Mouse (Mus musculus) myocyte (in vitro differentiated cells): ENCODE measurements at regions not wholly inside any gene's neighbourhood (a gene's known extent, or its start where the extent isn't known, plus 50 kb on each side); places are given as distances from the start of the nearest gene placed in this dataset.

Experiments used
- H3K27me3 ChIP-seq: one replicate; pipeline ENCODE4 v1.6.1; 2011; ENCODE audit not compliant: control insufficient read depth, insufficient read depth, insufficient read length
- H3K36me3 ChIP-seq: one replicate; pipeline ENCODE4 v1.6.1; 2011; ENCODE audit not compliant: control insufficient read depth, insufficient read depth
- H3K4me2 ChIP-seq: one replicate; pipeline ENCODE4 v1.6.1; 2011; ENCODE audit warnings: low read depth, control low read depth
- H3K4me3 ChIP-seq: one replicate; pipeline ENCODE4 v1.5.1; 2011; ENCODE audit warnings: mild to moderate bottlenecking, control low read depth, moderate library complexity
- H3K79me2 ChIP-seq: one replicate; pipeline ENCODE4 v1.6.1; 2011; ENCODE audit not compliant: control insufficient read depth, insufficient read depth
- H3ac ChIP-seq: one replicate; pipeline ENCODE4 v1.6.1; 2011; ENCODE audit not compliant: control insufficient read depth, insufficient read length
- CEBPB ChIP-seq: IDR thresholded peaks from 2 replicates; pipeline ENCODE4 v1.6.1; 2011; ENCODE audit warnings: mild to moderate bottlenecking, moderate library complexity; ENCODE audit not compliant: poor library complexity, insufficient read depth, severe bottlenecking
- E2F4 ChIP-seq: IDR thresholded peaks from one replicate; pipeline ENCODE4 v1.6.1; 2011; ENCODE audit warnings: mild to moderate bottlenecking, control low read depth, moderate library complexity; ENCODE audit not compliant: insufficient read depth
- MAX ChIP-seq: IDR thresholded peaks from one replicate; pipeline ENCODE4 v1.6.1; 2011; ENCODE audit warnings: low read depth, mild to moderate bottlenecking, control low read depth
- MYOD1 ChIP-seq, 3 experiments: IDR thresholded peaks; one replicate each; pipeline ENCODE4 v1.6.1; 2011; ENCODE audit warnings: control low read depth in 2 of 3, low read depth in 2 of 3, mild to moderate bottlenecking in 2 of 3, moderate library complexity in 1 of 3; ENCODE audit not compliant: insufficient read length in 2 of 3, control insufficient read depth in 1 of 3
- MYOG ChIP-seq, 3 experiments: IDR thresholded peaks; one replicate each; pipeline ENCODE4 v1.6.1; 2011; ENCODE audit warnings: control low read depth in 2 of 3, low read depth in 2 of 3, mild to moderate bottlenecking in 2 of 3; ENCODE audit not compliant: insufficient read length in 2 of 3, control insufficient read depth in 1 of 3, insufficient read depth in 1 of 3
- POLR2A ChIP-seq: IDR thresholded peaks from one replicate; pipeline ENCODE4 v1.6.1; 2011; ENCODE audit warnings: low read depth, mild to moderate bottlenecking, control low read depth, moderate library complexity; ENCODE audit not compliant: insufficient read length
- POLR2AphosphoS2 ChIP-seq: IDR thresholded peaks from one replicate; pipeline ENCODE4 v1.6.1; 2011; ENCODE audit warnings: low read depth, control low read depth; ENCODE audit not compliant: insufficient read length
- REST ChIP-seq: IDR thresholded peaks from one replicate; pipeline ENCODE4 v1.6.1; 2011; ENCODE audit warnings: mild to moderate bottlenecking, control low read depth, moderate library complexity; ENCODE audit not compliant: insufficient read depth, insufficient read length
- SRF ChIP-seq: IDR thresholded peaks from one replicate; pipeline ENCODE4 v1.6.1; 2011; ENCODE audit warnings: low read depth; ENCODE audit not compliant: control insufficient read depth, insufficient read length
- TCF12 ChIP-seq: IDR thresholded peaks from one replicate; pipeline ENCODE4 v1.6.1; 2011; ENCODE audit warnings: mild to moderate bottlenecking, control low read depth; ENCODE audit not compliant: poor library complexity, insufficient read depth, severe bottlenecking
- TCF3 ChIP-seq: IDR thresholded peaks from one replicate; pipeline ENCODE4 v1.6.1; 2011; ENCODE audit warnings: low read depth, control low read depth; ENCODE audit not compliant: insufficient read length
- USF1 ChIP-seq: IDR thresholded peaks from one replicate; pipeline ENCODE4 v1.6.1; 2011; ENCODE audit warnings: low read depth, mild to moderate bottlenecking, control low read depth, moderate library complexity

- no peaks in the 10 kb centered on the region for H3K27me3 ChIP-seq
- no peak overlapping the region for H3ac ChIP-seq
- H3K4me2 ChIP-seq: no peak overlapping the region
- no peaks in the 10 kb centered on the region for H3K36me3 ChIP-seq
- TF ChIP-seq TCF3 (no peak), CEBPB (no peak), MYOD1 (IDR thresholded peaks at IDR 0.05; ENCODE audit: control insufficient read depth in 1 of 3, insufficient read length in 2 of 3, low read depth in 2 of 3) (no peak), REST (no peak), POLR2A (no peak), POLR2AphosphoS2 (no peak)
- no peaks in the 10 kb centered on the region for H3K79me2 ChIP-seq
- no peak overlapping the region for H3K4me3 ChIP-seq
These were observed 171.3 kb upstream of the Rhobtb1 start for GRCm38 (mm10) chr10:68979949-68980348.

- Histone ChIP-seq H3ac (no peak overlapping the region), H3K4me2 (no peak overlapping the region), H3K27me3 (no peaks in the 10 kb centered on the region), H3K36me3 (no peaks in the 10 kb centered on the region), H3K79me2 (no peaks in the 10 kb centered on the region), H3K4me3 (no peak overlapping the region)
- TF ChIP-seq REST (no peak), TCF12 (no peak), MAX (no peak), CEBPB (no peak), POLR2AphosphoS2 (no peak), MYOD1 (IDR thresholded peaks at IDR 0.05; ENCODE audit: control insufficient read depth in 1 of 3, insufficient read length in 2 of 3, low read depth in 2 of 3) (no peak), MYOG (IDR thresholded peaks at IDR 0.05; ENCODE audit: control insufficient read depth in 1 of 3, insufficient read depth in 1 of 3, insufficient read length in 2 of 3, low read depth in 2 of 3) (no peak), SRF (no peak), USF1 (no peak), TCF3 (no peak), POLR2A (no peak), E2F4 (no peak)
These were observed 168.9 kb upstream of the Rhobtb1 start for GRCm38 (mm10) chr10:68982288-68982687.

- TF ChIP-seq MAX (no peak), MYOD1 (IDR thresholded peaks at IDR 0.05; ENCODE audit: control insufficient read depth in 1 of 3, insufficient read length in 2 of 3, low read depth in 2 of 3) (no peak), POLR2AphosphoS2 (no peak)
- no peaks in the 10 kb centered on the region for H3K27me3 ChIP-seq
- H3K79me2 ChIP-seq: no peaks in the 10 kb centered on the region
- no peak overlapping the region for H3ac ChIP-seq
- no peaks in the 10 kb centered on the region for H3K36me3 ChIP-seq
- no peak overlapping the region for H3K4me2 ChIP-seq
- H3K4me3 ChIP-seq: no peak overlapping the region
These were observed 160.7 kb upstream of the Rhobtb1 start for GRCm38 (mm10) chr10:68990584-68990983.

- H3K4me3 ChIP-seq: no peak overlapping the region
- no peaks in the 10 kb centered on the region for H3K36me3 ChIP-seq
- TF ChIP-seq TCF12 (no peak), TCF3 (no peak), MYOD1 (IDR thresholded peaks at IDR 0.05; ENCODE audit: control insufficient read depth in 1 of 3, insufficient read length in 2 of 3, low read depth in 2 of 3) (no peak), CEBPB (no peak), SRF (no peak), USF1 (no peak), POLR2AphosphoS2 (no peak)
- H3ac ChIP-seq: no peak overlapping the region
- H3K79me2 ChIP-seq: no peaks in the 10 kb centered on the region
- no peak overlapping the region for H3K4me2 ChIP-seq
- no peaks in the 10 kb centered on the region for H3K27me3 ChIP-seq
These were observed 151.6 kb upstream of the Rhobtb1 start for GRCm38 (mm10) chr10:68999610-69000009.

- Histone ChIP-seq H3K79me2 (no peaks in the 10 kb centered on the region), H3K4me3 (no peak overlapping the region), H3K27me3 (no peaks in the 10 kb centered on the region), H3ac (no peak overlapping the region), H3K36me3 (no peaks in the 10 kb centered on the region), H3K4me2 (no peak overlapping the region)
- TF ChIP-seq MAX: no peak
- no peak for TF ChIP-seq CEBPB
- no peak for TF ChIP-seq SRF
- TF ChIP-seq POLR2A: no peak
- TF ChIP-seq E2F4: no peak
- TF ChIP-seq USF1: no peak
- TF ChIP-seq MYOD1 (IDR thresholded peaks at IDR 0.05; ENCODE audit: control insufficient read depth in 1 of 3, insufficient read length in 2 of 3, low read depth in 2 of 3): no peak
- TF ChIP-seq TCF3: no peak
- no peak for TF ChIP-seq REST
- TF ChIP-seq POLR2AphosphoS2: no peak
- no peak for TF ChIP-seq TCF12
- TF ChIP-seq MYOG (IDR thresholded peaks at IDR 0.05; ENCODE audit: control insufficient read depth in 1 of 3, insufficient read depth in 1 of 3, insufficient read length in 2 of 3, low read depth in 2 of 3): no peak
These were observed 149.4 kb upstream of the Rhobtb1 start for GRCm38 (mm10) chr10:69001654-69002435.
